Mouse (Mus musculus) left cerebral cortex, adult 8-10 months (tissue): ENCODE measurements around the gene Lipm. TPM values are rescaled to one million over a fixed set of nuclear protein-coding genes. Genes with fewer than 3 reads are reported as not detected.

Experiments
- DNase-seq, 2 experiments: peaks; one replicate each; pipeline ENCODE4 v3.0.0; 2022; ENCODE audit warnings: low spot score in 2 of 2
- total RNA-seq, 4 experiments: library from RNA; stranded (reverse); gene quantifications; 2 replicates each; pipeline ENCODE4 v1.2.4; 2022

The Lipm gene
- under 1 TPM in 2 of 4 experiments, not detected in 2; 0.11 to 0.23 TPM for total RNA-seq

- DNase-seq: no peak
Measured at GRCm38 (mm10) chr19:34100633-34101032, at the start of gene Lipm. Lipm (plus strand) TSS chr19:34100933.

- DNase-seq: no peak
Measured at GRCm38 (mm10) chr19:34051502-34051901, 49.2 kb upstream of the Lipm start.

GRCm38 (mm10) chr19:34063547-34063946, 37.2 kb upstream of the Lipm start:
- DNase-seq: no peak

GRCm38 (mm10) chr19:34064059-34064458, 36.7 kb upstream of the Lipm start:
- DNase-seq: no peak

- DNase-seq: no peak
Measured at GRCm38 (mm10) chr19:34066779-34067472, 33.8 kb upstream of the Lipm start, which contains the start of gene Lipn. Lipn (plus strand) TSS chr19:34067358.

GRCm38 (mm10) chr19:34074239-34074638, 26.5 kb upstream of the Lipm start:
- no peak for DNase-seq

GRCm38 (mm10) chr19:34078130-34078529, 22.6 kb upstream of the Lipm start:
- no peak for DNase-seq

GRCm38 (mm10) chr19:34089011-34089680, 11.6 kb upstream of the Lipm start:
- no peak for DNase-seq

- DNase-seq: no peak
Measured at GRCm38 (mm10) chr19:34095381-34095780, 5.4 kb upstream of the Lipm start.

GRCm38 (mm10) chr19:34096228-34096627, 4.5 kb upstream of the Lipm start:
- DNase-seq: no peak

- no peak for DNase-seq
Measured at GRCm38 (mm10) chr19:34101888-34102287, 1.2 kb downstream of the Lipm start.

GRCm38 (mm10) chr19:34104841-34105240, 4.1 kb downstream of the Lipm start:
- no peak for DNase-seq

GRCm38 (mm10) chr19:34119102-34119501, 18.4 kb downstream of the Lipm start:
- DNase-seq: no peak

GRCm38 (mm10) chr19:34119653-34120052, 18.9 kb downstream of the Lipm start:
- no peak for DNase-seq

- no peak for DNase-seq
Measured at GRCm38 (mm10) chr19:34120107-34120731, 19.5 kb downstream of the Lipm start.

- DNase-seq: no peak
Measured at GRCm38 (mm10) chr19:34138720-34139430, 38.1 kb downstream of the Lipm start.

GRCm38 (mm10) chr19:34139431-34140046, 38.8 kb downstream of the Lipm start:
- no peak for DNase-seq

- DNase-seq: no peak
Measured at GRCm38 (mm10) chr19:34148421-34148820, 47.7 kb downstream of the Lipm start.

- no peak for DNase-seq
Measured at GRCm38 (mm10) chr19:34151909-34152308, 51.2 kb downstream of the Lipm start.

- DNase-seq: no peak
Measured at GRCm38 (mm10) chr19:34153263-34154144, 52.8 kb downstream of the Lipm start.
